Mouse (Mus musculus) lung, embryonic 16.5 days (tissue): ENCODE data around the gene Lrrc2. TPM values are rescaled to one million over a fixed set of nuclear protein-coding genes. Genes with fewer than 3 reads are reported as not detected.

ENCODE experiments used
- ATAC-seq: fragments of 200-750 bp; cut with Nextera tagmentation; 2 replicates; pipeline ENCODE4 v1.8.0; 2017; ENCODE audit warnings: low read depth, mild to moderate bottlenecking, moderate library complexity
- H3K27ac ChIP-seq: fragments of 300-500 bp; sonication (generic); 2 replicates; pipeline ENCODE4 v1.5.1; 2014; ENCODE audit warnings: mild to moderate bottlenecking, control low read depth, low read length
- H3K27me3 ChIP-seq: fragments of 300-500 bp; sonication (generic); 2 replicates; pipeline ENCODE4 v1.6.1; 2014; ENCODE audit warnings: low read depth, low read length, mixed read lengths; ENCODE audit not compliant: control insufficient read depth, insufficient read depth
- H3K36me3 ChIP-seq: fragments of 300-500 bp; sonication (generic); 2 replicates; pipeline ENCODE4 v1.6.1; 2014; ENCODE audit warnings: low read length; ENCODE audit not compliant: control insufficient read depth, insufficient read depth
- H3K4me1 ChIP-seq: fragments of 300-500 bp; sonication (generic); replicated peaks from 2 replicates; pipeline ENCODE4 v1.6.1; 2014; ENCODE audit warnings: low read length, mixed read lengths; ENCODE audit not compliant: control insufficient read depth, insufficient read depth
- H3K4me2 ChIP-seq: fragments of 300-500 bp; sonication (generic); 2 replicates; pipeline ENCODE4 v1.6.1; 2014; ENCODE audit warnings: low read depth, low read length, control low read depth
- H3K4me3 ChIP-seq: fragments of 300-500 bp; sonication (generic); 2 replicates; pipeline ENCODE4 v1.5.1; 2014; ENCODE audit warnings: mild to moderate bottlenecking, low read length, control low read depth
- H3K9ac ChIP-seq: fragments of 300-500 bp; sonication (generic); 2 replicates; pipeline ENCODE4 v1.6.1; 2014; ENCODE audit warnings: low read length, control low read depth
- H3K9me3 ChIP-seq: fragments of 300-500 bp; sonication (generic); 2 replicates; pipeline ENCODE4 v1.6.1; 2016; ENCODE audit warnings: low read length; ENCODE audit not compliant: control insufficient read depth
- WGBS: fragments of 180-500 bp; shearing (Covaris S2); extraction: QIAGEN DNeasy Blood & Tissue Kit; methylation state at CpG from one replicate; pipeline ENCODE4 v1.1.7; 2014; 5-methylcytosine and 5-hydroxymethylcytosine counted together
- microRNA-seq: library from miRNA; unstranded; fragments of <30 nt; microRNA quantifications from one replicate; pipeline ENCODE4, GENCODE M21; 2016
- polyA plus RNA-seq: library from polyadenylated mRNA; unstranded; fragments of >200 nt; fragmentation: Nextera tagmentation; extraction: Ambion mirVana; gene quantifications from 2 replicates; pipeline ENCODE4 v1.2.1, GENCODE M21; 2015

Lrrc2 gene
- polyA plus RNA-seq, 1 experiment from 2014 or later, result 0.83 TPM

DNA sequence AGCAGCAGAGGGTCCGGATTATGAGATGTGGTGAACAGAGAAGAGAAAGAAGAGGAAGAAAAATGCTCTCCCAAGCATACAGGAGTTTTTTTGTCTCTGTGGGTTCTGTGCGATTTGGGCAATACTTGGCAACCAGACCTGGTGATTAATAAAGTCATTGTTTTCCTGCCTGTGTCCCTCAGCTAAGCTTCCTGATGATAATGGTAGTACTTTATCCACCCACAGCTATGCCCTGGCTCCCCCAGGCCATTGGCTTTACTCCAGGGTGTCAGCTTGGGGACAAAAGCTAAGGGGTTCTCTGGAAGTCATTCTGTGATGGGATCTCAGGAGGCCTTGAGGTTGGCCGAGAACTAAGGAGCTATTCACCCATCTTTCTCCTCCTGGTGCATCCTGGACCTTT, 60.7 kb downstream of the Lrrc2 start:
- no peaks in the 10 kb centered on the region for H3K4me1 ChIP-seq
- WGBS, result 59% methylated on average over 3 of the region's 3 CpGs
- peak; percentile 68 for ATAC-seq
- no peak overlapping the region for H3K27ac ChIP-seq
- H3K4me2 ChIP-seq, result no peak overlapping the region
- H3K9me3 ChIP-seq, result no peaks in the 10 kb centered on the region
- no peak overlapping the region for H3K9ac ChIP-seq
- no peak overlapping the region for H3K4me3 ChIP-seq
- H3K36me3 ChIP-seq, result no peaks in the 10 kb centered on the region
- H3K27me3 ChIP-seq, result no peaks in the 10 kb centered on the region

DNA sequence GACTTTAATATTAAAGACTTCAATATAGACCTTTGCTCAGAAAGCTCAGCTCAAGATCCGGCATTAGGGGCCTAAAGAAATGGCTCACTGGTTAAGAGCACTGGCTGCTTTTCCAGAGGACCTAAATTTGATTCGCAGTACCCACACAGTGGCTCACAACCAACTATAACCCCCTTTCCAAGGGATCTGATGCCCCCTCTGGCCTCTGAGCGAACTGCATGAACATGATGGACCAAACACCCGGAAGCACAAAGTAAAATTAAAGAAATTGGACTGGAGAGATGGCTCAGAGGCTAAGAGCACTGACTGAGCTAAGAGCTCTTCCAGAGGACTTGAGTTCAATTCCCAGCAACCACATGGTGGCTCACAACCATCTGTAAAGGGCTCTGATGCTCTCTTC, 64.3 kb downstream of the Lrrc2 start:
- no peaks in the 10 kb centered on the region for H3K4me1 ChIP-seq
- H3K36me3 ChIP-seq, result no peaks in the 10 kb centered on the region
- H3K4me2 ChIP-seq, result no peak overlapping the region
- H3K27me3 ChIP-seq, result no peaks in the 10 kb centered on the region
- no peak overlapping the region for H3K27ac ChIP-seq
- ATAC-seq, result no peak
- no peak overlapping the region for H3K9ac ChIP-seq
- no peaks in the 10 kb centered on the region for H3K9me3 ChIP-seq
- WGBS, result 78% methylated on average over 4 of the region's 4 CpGs
- no peak overlapping the region for H3K4me3 ChIP-seq

- no peak within 1 kb of the TSS for H3K9ac ChIP-seq
- no peaks in the 10 kb centered on the region for H3K9me3 ChIP-seq
- H3K36me3 ChIP-seq, result no peaks in the 10 kb centered on the region
- H3K4me1 ChIP-seq, result no peaks in the 10 kb centered on the region
- no peak for ATAC-seq
- H3K4me2 ChIP-seq, result no peak within 1 kb of the TSS
- no peak within 1 kb of the TSS for H3K4me3 ChIP-seq
- WGBS, result 61% methylated on average over 5 of the region's 5 CpGs
- no peaks in the 10 kb centered on the region for H3K27me3 ChIP-seq
- H3K27ac ChIP-seq, result no peak within 1 kb of the TSS
Measured at GRCm38 (mm10) chr9:111019022-111019421, 67.7 kb downstream of the Lrrc2 start, which contains the start of gene Ltf. TSS of gene Ltf (plus strand) at chr9:111019271.

DNA sequence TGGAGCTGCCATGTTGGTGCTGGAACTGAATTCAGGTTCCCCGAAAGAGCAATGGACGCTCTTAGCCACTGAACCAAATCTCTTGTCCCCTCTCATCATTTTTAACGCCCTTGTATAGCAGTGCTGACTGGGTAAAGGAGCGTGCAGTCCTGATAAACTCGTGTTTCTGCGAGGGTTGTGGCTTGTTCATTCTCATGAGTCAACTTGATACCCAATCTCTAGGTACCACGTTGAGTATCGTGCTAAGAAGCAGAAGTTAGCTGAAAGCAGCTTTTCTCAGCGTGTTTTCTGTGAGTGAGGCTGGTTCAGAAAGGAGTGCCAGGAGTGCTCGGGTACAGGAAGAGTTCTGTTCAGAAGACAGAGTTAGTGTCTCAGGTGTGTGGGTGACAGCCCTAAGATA, 75.4 kb downstream of the Lrrc2 start:
- Histone ChIP-seq H3K36me3 (no peaks in the 10 kb centered on the region), H3K27me3 (no peaks in the 10 kb centered on the region), H3K4me3 (no peak overlapping the region), H3K4me1 (no peaks in the 10 kb centered on the region), H3K4me2 (no peak overlapping the region), H3K9ac (no peak overlapping the region), H3K27ac (no peak overlapping the region), H3K9me3 (no peaks in the 10 kb centered on the region)
- WGBS, result 84% methylated on average over 10 of the region's 10 CpGs
- no peak for ATAC-seq

Small RNA genes within 50 kb of the gene (microRNA-seq; reads per million reads assigned to microRNA genes)
- not detected for gene Gm24269

Other genes with a start within 250 kb of the Lrrc2 start
- 10.6 and 13.9 TPM in 2 replicates for gene Myl3, start 209.7 kb upstream of the Lrrc2 start, polyA plus RNA-seq
- 60.3 and 61.6 TPM in 2 replicates for gene Pth1r, start 204.4 kb upstream of the Lrrc2 start, polyA plus RNA-seq
- gene Prss42, start 153.4 kb upstream of the Lrrc2 start, polyA plus RNA-seq, result not detected in 2 replicates
- not detected in 2 replicates for gene Prss44, start 137.6 kb upstream of the Lrrc2 start, polyA plus RNA-seq
- not detected in 2 replicates for gene Prss43, start 124.9 kb upstream of the Lrrc2 start, polyA plus RNA-seq
- gene Prss45, start 117.0 kb upstream of the Lrrc2 start, polyA plus RNA-seq, result not detected in 2 replicates
- gene Prss46, start 107.0 kb upstream of the Lrrc2 start, polyA plus RNA-seq, result not detected in 2 replicates
- not detected in 2 replicates for gene Prss50, start 93.6 kb upstream of the Lrrc2 start, polyA plus RNA-seq
- gene Als2cl, start 71.7 kb upstream of the Lrrc2 start, polyA plus RNA-seq, result 9.0 and 9.7 TPM in 2 replicates
- 1.5 and 1.6 TPM in 2 replicates for gene Tmie, start 71.4 kb upstream of the Lrrc2 start, polyA plus RNA-seq
- not detected in 2 replicates for gene Fam240a, start 34.7 kb upstream of the Lrrc2 start, polyA plus RNA-seq
- not detected in 2 replicates for gene Tdgf1, start 5.4 kb upstream of the Lrrc2 start, polyA plus RNA-seq
- gene Rtp3, start 39.0 kb downstream of the Lrrc2 start, polyA plus RNA-seq, result 1.4 and 1.9 TPM in 2 replicates
- 3.2 and 5.4 TPM in 2 replicates for gene Ltf, start 67.7 kb downstream of the Lrrc2 start, polyA plus RNA-seq
- gene Ccrl2, start 106.0 kb downstream of the Lrrc2 start, polyA plus RNA-seq, result 6.7 and 8.2 TPM in 2 replicates
- 42.1 and 43.1 TPM in 2 replicates for gene Lrrfip2, start 166.0 kb downstream of the Lrrc2 start, polyA plus RNA-seq